Mouse (Mus musculus) kidney, adult 2 months (tissue): ENCODE measurements around the gene Prx.

ENCODE experiments used
- CTCF ChIP-seq: fragments of 200-500 bp; conservative IDR thresholded peaks from 2 replicates; pipeline ENCODE4 v1.5.1; 2011; ENCODE audit warnings: low read depth, mild to moderate bottlenecking, control low read depth, low read length, moderate library complexity, mixed read lengths; ENCODE audit not compliant: insufficient read depth, insufficient read length
- POLR2A ChIP-seq: fragments of 200-500 bp; IDR thresholded peaks from one replicate; pipeline ENCODE4 v1.6.1; 2011; ENCODE audit warnings: low read depth, low read length, control low read depth

DNA sequence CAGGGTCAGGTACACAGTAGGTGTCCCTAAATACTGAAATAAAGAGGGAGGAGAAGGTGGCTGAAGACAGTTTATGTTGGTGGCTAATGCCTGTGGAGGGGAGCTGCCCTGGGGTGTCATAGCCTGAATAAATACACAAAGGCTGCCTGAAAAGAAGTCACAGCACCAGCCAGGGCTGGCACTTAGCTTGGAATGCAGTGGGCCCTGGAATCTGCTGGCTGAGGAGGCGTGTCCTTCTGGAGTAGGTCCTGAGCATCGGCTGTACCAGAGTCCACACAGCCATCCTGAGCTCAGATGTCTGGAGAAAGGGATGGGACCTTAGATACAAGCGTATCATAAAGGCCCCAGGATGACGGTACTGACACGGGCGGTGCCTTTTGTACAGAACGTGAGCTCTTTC is 7.3 kb upstream of the Prx start:
- TF ChIP-seq POLR2A: no peak
- no peak for TF ChIP-seq CTCF
